Comparison of ENCODE assay signal across 1 mouse cellular context in genomic region chr2:118774536-118774935, GRCm38 (mm10).
A peak's percentile ranks its signal among the peaks of the same experiment; 100 is the strongest.
TF ChIP-seq lines count a peak whose summit lies in the region.

No protein-coding gene starts in this region.

TF ChIP-seq in MEL, 35 proteins besides CTCF, POLR2A, EP300 and RAD21:
- TF ChIP-seq MXI1 (IDR thresholded peaks at IDR 0.05; ENCODE audit: low read depth, low read length) (no peak), UBTF (IDR thresholded peaks at IDR 0.05; ENCODE audit: borderline replicate concordance, insufficient read depth, low read depth, low read length) (no peak), MAFK (IDR thresholded peaks at IDR 0.05; ENCODE audit: borderline replicate concordance, low read depth, low read length) (no peak), GABPA (IDR thresholded peaks at IDR 0.05; ENCODE audit: low read depth, low read length) (no peak), TCF12 (IDR thresholded peaks at IDR 0.05; ENCODE audit: low read depth, low read length) (peak; percentile 16; the same call in 1 of the 2 replicates), POLR2AphosphoS5 (IDR thresholded peaks at IDR 0.05; ENCODE audit: borderline replicate concordance, low read depth, low read length) (no peak), BHLHE40 (IDR thresholded peaks at IDR 0.05; ENCODE audit: borderline replicate concordance, low read depth, low read length) (0 out of 2 replicates have a peak, but pooled peaks have one; percentile 12), ZC3H11A (IDR thresholded peaks at IDR 0.05; ENCODE audit: low read depth, low read length) (no peak), GATA1 (IDR thresholded peaks at IDR 0.05; ENCODE audit: low read depth, low read length) (0 out of 2 replicates have a peak, but pooled peaks have one; percentile 35), USF1 (IDR thresholded peaks at IDR 0.05; ENCODE audit: low read depth, low read length) (no peak), RCOR1 (IDR thresholded peaks at IDR 0.05; ENCODE audit: low read depth, low read length) (peak; percentile 84), NELFE (IDR thresholded peaks at IDR 0.05; ENCODE audit: low read depth, low read length) (no peak), SIN3A (IDR thresholded peaks at IDR 0.05; ENCODE audit: low read length) (no peak), SMC3 (IDR thresholded peaks at IDR 0.05; ENCODE audit: low read depth, low read length) (no peak)
